Mouse (Mus musculus) layer of hippocampus, adult 9-11 months (tissue): ENCODE results near the gene Cit.

ENCODE experiments used
- DNase-seq: peaks from one replicate; pipeline ENCODE4 v3.0.0; 2022

The Cit gene

DNA sequence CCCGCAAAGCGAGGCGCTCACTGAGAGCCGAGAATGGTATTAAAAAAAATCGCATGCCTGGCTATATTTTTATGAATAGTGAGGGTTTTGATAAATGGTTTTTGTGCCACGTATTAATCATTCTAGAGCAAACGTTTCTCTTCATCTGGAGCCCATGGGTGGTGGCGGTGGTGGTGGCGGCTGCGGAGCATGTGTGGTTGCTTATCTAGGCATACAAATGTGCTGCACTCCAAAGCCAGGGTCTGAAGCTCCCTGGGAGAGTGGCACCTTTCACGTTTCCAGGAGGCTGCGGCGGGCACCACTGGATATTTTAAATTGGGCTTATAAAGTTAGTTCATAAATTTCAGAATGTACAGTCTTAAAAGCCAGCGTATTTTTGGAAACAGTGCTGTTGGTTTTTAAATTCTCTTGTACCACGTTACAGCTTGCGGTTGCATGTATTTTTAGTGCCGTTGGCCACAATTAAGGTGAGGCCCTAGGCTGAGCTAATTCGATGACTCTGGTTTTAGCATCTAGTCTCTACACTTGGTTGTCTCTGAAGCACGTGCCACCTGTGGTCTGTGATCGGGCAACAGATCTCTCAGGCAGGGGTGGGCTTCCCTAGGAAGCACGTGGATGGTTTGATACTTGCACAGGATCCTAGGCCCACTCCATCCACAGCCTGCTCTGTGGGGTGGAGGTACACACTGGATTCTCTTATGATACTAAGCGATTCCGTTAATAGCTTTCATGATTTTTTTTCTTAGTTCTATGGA is 73.7 kb downstream of the Cit start:
- peak; percentile 31 for DNase-seq

DNA sequence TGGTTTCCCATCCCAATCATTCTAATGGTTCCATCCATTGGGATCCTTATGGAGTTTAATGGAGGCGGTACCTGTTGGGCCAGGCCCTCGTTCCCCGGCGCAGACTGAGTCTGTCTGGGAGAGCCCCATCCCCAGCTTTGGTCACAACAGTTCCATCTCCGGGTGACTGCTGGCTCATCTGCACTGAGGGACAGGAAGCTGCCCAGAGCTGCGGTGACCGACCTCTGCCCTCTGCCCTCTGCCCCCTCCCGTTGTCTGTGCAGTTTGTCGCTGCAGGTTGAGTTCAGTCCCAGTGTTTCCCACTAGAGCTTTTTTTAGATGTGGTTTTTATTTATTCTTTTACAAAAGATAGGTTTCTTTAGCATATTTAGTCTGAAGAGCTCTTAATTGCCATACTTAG is 76.9 kb downstream of the Cit start:
- no peak for DNase-seq

DNA sequence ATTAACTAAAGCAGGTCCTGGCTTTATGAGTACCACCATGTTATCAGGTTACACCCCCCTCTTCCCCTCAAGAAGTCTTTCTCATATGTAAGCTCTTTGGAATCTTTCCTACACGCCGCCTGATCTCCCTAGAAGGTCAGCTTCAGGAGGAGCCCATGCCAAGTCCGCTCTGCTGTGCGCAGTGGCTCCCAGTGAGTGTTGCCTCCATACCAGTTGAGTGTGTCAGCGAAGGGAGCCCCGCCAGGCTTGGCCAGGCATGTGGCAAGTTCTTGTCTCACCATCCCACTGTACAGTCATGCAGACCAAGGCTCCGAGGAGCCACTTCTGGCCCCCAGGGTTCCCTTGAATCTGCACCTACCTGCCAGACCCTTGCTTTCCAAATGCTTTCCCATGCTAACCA is 79.9 kb downstream of the Cit start:
- DNase-seq, result no peak

DNA sequence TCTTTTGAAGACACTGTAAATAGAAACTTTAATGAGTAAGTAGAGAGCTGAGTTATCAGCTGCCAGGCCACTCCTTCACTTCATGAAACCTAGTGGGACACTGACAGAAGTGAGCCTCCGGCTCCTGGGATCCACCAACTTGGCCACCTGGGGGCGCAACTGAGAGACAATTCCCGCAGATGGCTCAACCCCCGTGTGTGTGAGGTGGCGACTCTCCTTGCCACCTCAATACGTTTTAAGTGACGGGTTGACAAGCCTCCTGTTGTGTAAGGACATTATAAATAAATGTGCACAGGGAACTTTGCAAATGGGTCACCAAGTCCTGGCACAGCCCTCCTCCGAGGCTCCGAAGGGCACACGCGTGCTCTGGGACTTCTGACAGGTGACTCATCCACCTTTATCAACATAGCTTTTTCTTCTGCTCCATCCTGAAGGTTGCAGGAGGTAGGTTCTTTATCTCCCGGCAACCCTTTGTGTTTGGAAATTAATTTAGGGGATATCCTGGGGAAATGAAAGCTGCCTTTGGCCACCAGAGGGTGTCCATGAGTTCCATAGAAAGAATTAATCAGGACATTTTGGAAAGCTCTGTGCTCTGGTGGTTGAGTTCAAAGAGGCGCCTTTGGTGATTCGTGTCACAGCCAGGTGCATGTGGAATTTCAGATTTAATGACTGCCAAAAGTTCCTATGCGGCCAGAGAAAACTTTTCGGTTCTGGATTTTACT is 83.9 kb downstream of the Cit start:
- no peak for DNase-seq

DNA sequence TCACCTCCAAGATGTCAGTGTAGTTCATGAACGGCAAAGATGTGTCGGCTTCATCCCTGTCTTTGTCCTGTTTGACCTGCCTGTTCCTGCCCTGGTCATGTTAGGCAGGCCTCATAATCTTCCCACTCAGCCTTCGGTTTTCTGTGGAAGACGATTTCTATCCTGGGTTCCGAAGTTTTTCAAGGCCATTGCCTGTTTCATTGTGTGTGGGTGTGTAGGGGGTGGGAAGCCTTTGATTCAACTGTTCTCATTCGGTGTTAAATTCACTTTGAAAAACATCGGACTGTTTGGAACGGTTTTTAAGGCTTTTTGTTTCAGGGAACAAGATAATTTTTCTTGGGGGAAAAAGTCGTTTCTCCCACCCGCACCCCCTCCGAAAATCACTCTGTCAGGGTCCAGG is 87.2 kb downstream of the Cit start:
- DNase-seq, result no peak

DNA sequence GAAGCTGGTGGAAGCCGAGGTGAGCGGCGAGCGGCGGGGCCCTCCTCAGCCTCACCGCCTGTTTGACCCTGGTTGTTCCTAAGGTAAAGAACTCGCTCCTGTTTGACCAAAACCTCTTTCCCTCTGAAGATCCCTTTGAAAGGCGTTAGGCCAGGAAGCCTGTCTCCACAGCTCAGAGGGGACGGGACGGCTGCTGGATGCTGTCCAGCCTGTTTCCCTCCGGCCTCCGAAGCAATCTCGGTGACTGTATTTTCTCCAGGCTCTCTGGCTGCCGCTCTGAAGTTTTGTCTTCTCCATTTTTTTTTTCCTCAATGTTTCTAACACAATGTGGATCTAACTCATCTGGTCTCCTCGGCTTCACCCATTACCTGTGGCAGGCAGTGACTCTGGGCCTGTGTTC is 91.8 kb downstream of the Cit start:
- DNase-seq, result no peak

DNA sequence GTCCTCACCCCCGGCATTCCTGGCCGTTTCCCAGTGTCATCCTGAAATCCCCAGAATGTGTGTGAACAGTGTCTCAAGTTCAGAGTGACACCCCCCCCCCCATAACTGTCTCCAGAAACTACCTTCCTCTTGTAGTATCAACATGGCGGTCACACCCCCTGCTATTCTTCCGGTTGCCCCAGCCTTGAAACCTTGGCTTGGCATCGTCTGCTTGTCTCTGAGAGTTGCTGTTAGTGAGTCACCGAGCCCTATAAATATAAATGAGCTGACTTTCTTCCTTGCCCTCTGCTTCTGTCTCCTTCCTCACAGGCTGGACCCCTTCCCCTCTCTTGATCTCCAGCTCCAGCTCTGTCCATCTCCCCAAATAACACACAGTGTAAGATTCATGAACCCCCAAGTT is 92.5 kb downstream of the Cit start:
- no peak for DNase-seq

DNA sequence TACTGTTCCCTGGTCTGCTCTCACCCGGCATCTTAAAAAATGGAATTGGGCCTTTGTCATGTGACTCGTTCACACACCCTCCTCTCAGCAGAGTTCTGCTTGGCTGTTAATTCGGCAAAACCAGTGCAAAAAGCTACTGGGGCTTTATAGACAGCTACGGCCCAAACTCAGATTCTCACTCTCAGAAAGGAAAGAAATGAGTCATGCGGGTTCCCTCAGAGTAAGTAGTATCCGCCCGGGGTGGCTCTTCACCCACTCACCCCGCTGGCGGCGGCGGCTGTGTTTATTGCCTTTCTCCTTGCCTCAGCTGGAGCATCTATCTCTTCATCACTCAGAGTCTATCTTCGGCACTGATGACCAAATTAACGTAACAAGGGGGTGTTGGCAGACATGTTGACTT is 93.9 kb downstream of the Cit start:
- DNase-seq, result no peak

DNA sequence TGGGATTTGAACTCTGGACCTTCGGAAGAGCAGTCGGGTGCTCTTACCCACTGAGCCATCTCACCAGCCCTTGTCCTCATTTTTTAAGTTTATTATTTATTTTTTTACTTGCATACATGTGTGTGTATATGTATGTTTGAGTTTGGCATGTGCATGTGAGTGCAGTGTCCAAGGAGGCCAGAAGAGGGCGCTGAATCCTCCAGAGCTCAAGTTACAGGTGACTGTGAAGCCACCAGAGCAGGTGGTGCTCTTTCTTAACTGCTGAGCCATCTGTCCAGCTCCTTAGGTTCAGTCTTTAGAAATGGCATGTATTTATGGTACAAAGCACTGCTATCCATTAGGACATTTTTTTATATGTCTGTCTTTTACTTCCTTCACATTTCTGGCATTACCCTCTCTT is 97.3 kb downstream of the Cit start:
- DNase-seq, result no peak

DNA sequence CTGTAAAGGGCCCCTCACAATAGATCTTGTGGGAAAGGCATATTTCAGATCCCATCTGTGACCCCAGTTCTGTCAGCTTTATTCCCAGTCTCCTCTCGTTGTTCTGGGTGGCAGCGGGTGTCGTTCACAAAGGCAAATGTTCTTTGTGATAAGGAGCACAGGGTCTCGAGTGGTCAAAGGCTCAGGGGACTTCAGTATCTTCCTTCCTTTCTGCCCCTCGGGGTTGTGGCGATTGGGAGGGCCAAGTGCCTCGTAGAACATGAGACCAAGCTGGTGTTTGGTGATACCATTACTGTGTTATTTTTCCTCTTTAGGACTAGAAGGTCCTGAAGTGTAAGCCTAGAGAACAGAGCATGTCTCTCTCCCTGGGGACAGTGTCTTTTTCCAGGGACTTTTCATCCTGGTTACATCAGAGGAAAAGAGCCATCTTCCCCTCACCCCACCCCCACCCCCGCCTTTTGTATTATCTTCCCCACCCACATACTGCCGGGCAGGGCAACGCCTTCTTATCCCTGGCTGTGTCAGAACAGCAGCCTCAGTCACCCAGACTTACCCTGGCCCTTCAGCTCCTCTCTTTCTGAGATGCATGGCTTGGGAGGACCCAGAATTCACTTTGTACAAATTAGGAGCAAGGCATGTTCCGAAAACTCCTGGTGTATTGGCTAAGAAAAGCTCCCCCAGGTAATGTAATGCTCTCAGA is 99.9 kb downstream of the Cit start:
- no peak for DNase-seq

DNA sequence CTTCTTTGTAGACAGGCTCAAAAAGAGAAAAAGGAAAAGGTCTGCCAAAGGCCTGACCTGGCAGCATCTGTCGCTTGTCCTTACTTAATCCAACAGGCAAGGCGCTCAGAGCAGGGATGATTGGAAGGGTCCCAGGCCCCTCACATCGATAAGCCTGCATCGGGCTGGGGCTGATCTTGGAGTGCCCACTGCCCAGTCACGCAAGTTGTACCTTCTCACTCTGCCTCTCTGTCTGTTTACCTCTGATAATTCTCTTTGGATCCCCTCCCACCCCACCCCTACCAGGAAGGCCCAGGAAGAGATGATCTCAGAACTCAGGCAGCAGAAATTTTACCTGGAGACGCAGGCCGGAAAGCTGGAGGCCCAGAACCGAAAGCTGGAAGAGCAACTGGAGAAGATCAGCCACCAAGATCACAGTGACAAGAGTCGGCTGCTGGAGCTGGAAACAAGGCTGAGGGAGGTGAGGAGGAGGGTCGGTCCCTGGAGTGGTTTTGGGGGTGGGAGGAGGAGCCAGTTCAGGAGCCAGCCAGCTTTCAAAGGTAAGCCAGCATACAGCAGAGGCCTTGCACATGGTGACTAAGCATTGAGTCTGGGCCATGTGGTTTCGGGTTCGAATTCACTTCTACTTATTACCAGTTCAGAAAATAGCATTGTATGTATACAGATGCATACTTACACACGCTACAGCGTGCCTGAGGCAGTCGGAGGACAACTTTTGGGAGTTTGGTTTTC is 102.7 kb downstream of the Cit start:
- DNase-seq, result no peak

DNA sequence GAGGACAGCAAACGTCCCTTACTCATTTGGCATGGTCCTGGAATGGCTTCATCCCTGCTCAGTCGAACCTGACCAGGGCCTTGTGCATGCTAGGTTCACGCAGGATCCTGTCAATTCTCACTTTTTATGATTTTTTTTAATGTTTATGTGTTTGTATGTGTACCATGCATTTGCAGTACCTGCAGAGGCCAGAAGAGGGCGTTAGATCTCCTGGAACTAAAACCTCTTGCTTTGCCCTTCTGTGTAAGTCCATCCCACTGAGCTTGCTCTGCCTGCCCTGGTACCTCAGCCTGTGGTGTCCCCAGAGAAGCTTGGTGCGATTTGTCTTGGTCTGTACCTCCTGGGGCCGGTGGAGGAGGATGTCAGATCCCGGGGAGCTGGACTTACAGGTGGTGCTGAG is 105.9 kb downstream of the Cit start:
- no peak for DNase-seq

DNA sequence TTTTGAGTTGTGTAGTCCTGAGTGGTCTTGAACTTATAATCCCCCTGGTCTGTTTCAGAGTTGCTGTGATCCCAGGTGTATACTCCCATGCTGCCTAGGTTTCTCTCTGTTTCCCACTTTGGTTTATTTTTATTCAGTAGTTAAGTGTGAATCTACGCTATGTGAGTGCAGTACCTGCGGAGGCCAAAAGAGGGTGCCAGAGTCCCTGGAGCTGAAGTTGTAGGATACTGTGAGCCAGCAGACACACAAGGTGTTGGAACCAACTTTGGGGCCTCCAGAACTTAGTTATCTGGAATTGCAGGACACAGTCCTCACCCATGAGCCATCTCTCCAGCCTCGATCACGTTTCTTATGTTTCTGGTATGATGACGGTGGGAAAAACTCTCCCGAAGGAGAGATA is 108.1 kb downstream of the Cit start:
- DNase-seq, result no peak

DNA sequence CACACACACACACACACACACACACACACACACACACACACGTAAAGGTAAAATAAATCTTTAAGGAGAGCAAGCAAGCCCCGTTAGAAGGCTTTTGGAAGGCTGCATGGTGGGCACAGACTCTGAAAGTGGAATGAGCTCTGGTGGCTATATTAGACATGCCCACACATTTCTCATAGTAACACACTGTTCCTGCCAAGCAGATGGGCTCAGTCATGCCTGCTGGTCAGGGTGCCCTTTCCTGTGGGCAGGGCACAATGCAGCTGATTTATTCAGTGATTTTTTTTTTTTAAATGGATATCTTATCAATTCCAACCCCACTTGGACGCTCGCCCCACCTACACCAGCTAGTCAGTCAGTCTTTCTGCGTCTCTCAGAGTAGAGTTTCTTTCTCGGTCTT is 109.0 kb downstream of the Cit start:
- DNase-seq, result no peak

DNA sequence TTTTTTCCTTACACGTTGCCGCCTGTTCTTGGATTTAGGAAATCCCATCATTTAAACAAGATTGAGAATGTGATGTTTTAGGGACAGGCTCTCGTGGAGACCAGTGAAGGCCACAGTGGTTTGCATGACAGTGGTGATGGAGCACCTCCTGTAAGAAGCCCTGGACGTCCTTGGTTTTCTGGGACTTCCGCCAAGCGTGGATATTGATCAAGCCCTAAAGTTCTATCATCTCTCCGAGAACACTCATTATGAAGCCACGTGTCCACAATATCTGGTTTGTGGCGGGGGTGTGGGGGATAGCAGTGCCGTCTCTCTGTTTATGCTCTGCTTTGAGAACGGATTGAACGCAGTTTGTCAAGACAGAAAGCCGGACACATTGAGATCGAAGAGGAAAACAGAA is 109.5 kb downstream of the Cit start:
- no peak for DNase-seq

DNA sequence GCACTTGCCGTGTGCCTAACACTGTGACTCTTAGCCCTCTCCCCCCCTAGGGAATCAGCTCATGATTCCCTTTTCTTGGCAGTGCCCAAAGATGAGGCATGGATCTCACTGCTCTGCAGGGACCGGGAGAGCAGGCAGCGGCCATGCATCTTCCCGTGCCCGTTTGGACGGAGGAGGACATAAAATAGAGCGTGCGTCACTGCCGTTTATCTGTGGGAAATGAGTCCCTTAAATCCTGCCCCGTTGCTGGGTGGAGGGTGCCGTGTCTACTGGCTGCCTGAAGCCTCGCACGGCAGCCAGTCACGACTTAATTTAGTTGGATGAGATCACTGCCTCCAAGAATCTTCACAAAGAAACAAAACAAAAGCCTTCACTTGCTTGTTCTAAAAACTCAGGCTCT is 110.1 kb downstream of the Cit start:
- no peak for DNase-seq

DNA sequence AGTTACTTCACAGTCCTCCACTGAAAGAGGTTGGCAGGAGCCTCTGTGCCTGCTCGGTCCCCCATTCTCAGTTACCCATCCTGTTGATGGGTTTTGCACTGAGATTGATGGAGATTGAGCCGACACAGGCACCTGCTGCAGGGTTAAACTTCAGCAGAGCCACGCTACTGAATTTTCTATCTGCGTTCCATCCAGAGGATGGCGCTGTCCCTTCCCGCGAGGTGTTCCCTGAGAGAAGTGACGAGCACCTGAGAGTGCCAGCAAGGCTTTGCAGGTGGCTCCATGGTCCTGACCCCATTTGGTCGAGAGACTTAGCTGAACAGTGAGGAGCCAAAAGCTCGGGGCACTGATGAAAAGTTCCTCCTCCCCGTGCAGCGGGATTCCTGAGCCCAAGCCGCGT is 111.0 kb downstream of the Cit start:
- DNase-seq, result no peak

DNA sequence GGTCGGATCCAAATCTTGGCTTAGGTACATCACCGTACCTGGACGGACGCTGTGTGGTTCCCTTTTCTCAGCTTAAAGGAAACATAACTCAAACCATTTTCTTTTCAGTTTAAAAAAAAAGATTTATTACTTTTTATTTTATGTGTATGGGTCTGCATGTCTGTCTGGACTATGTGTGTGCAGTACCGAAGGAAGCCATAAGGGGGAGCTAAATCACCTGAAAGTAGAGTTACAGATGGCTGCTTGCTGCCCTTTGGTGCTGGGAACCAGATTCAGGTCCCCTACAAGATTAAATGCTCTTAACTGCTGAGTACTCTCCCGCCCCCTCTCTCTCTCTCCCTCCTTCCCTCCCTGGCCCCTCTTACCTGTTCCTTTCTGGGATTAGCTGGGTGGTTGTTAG is 112.1 kb downstream of the Cit start:
- no peak for DNase-seq

DNA sequence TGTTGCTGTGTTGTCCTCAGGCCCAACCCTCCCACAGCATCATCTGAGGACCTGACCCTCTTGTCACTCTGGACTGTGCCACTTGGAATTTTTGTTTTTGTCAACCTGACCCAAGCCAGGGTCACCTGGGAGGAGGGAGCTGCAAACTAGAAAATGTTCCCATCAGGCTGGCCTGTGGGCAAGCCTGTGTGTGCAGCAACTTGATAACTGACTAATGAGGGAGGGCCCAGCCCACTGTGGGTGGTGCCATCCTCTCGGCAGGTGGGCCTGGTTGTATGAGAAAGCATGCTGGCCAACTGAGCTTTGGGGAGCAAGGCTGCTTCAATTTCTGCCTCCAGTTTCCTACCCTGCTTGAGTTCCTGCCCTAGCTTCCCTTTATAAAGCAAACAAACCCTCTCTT is 113.3 kb downstream of the Cit start:
- no peak for DNase-seq

DNA sequence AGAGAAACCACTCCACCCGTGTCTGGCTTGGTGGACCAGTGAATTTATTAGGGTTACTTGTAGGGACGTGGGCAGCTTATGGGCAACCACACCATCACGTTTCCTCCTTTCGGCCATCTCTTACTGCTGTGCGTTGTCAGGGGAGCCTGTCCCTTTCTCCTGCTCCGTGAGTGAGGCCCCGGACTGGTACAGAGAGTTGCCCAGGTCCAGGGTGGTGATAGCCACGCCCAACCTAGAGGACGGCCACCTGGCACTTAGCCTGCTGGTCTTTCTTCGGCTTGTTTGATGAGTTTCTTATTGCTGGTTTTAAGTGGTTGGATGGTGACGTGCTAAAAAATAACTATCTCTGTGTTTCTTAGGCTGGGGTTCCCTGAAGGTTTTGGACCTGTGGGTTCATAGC is 113.7 kb downstream of the Cit start:
- DNase-seq, result no peak

DNA sequence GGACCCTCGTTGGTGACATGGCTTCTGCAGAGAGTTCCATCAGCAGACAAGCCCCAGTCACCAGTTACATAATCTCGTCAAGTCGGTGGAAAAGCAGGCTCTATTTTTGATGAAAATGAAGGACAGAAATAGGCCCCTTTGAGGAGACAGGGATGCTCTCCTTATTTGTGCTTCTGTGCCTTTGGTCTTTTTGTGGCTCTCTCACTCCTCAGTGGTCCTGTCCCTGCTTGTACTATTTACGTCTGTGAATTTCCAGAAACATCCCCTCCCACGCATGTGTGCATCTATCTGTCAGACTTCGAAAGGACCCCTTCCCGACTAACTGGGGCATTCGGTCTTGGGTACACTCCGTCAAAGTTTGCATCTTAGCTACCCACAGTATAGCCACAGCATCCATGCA is 116.7 kb downstream of the Cit start:
- no peak for DNase-seq

DNA sequence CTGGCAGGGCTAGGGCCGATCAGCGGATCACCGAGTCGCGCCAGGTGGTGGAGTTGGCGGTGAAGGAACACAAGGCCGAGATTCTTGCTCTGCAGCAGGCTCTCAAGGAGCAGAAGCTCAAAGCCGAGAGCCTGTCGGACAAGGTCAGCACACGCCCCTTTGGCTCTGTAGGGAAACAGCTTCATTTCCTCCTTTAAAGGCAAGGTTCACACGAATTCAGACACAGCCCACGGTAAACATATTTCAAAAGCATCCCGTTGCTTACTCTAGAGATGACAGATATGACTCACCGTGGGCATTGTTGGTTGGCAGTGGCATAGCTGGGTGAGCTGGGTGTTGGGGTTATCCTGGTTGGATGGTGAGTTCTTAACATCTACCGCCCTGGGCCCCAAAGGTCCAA is 126.2 kb downstream of the Cit start:
- no peak for DNase-seq

DNA sequence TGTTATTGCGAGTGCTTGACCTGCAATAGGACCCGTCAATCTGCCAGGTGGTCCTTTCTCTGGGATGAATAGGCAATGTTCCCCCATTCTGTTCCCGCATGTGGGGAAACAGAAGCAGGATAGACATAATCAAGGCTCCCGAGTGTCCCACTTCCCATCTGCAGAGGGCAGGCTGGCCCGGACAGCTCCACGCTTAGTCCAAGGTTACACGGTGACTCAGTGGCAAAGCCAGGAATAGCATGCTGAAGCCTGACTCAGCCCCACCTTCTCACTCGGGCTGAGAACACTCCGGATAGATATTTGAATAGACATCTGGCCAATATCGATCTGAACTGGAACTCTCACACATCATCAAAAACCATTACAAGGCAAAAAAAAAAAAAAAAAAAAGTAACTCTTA is 130.6 kb downstream of the Cit start:
- no peak for DNase-seq

DNA sequence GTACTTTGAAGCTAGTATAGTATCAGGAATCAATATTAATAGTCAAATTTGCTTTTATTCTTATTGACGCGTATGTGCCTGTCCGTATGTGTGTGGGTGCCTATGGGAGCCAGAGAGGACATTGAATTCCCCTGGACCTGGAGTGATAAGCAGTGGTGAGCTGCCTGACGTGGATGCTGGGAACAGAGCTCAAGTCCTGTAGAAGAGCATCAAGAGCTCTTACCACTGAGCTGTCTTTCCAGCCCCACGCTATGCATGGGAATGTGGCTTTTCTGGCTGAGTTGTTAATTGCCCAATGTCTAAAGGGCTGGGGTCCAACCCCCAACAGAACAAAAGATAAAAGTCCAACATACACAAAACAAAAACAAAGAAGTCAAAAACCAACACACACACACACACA is 131.4 kb downstream of the Cit start:
- no peak for DNase-seq
